Mouse (Mus musculus): ENCODE measurements around the gene Cyp4f18.
"Not testable (repeated sequence)": the region's sequence is repeated elsewhere in the genome, so short reads cannot be mapped to it uniquely, and the experiment has no call there.

Gene Cyp4f18

GRCm38 (mm10) chr8:72009473-72009872 is at the start of gene Cyp4f18:
Cyp4f18 (minus strand) TSS chr8:72009626.
- no peak for DNase-seq

GRCm38 (mm10) chr8:72057643-72058042 is 48.2 kb upstream of the Cyp4f18 start:
- DNase-seq: not testable (repeated sequence)

GRCm38 (mm10) chr8:72054633-72055032 is 45.2 kb upstream of the Cyp4f18 start:
- not testable (repeated sequence) for DNase-seq

- no peak for DNase-seq
These were observed 33.1 kb upstream of the Cyp4f18 start for GRCm38 (mm10) chr8:72042493-72042892.

GRCm38 (mm10) chr8:72040918-72041317 is 31.5 kb upstream of the Cyp4f18 start, which contains the start of gene Olfr372:
Olfr372 (plus strand) TSS chr8:72041218.
- not testable (repeated sequence) for DNase-seq

- DNase-seq: peak; percentile 34
These were observed 23.5 kb upstream of the Cyp4f18 start for GRCm38 (mm10) chr8:72032926-72033325.

GRCm38 (mm10) chr8:72024886-72025285 is 15.5 kb upstream of the Cyp4f18 start:
- peak; percentile 24 for DNase-seq

GRCm38 (mm10) chr8:72019816-72020215 is 10.4 kb upstream of the Cyp4f18 start:
- DNase-seq: no peak

GRCm38 (mm10) chr8:72019022-72019421 is 9.6 kb upstream of the Cyp4f18 start:
- peak; percentile 9 for DNase-seq

GRCm38 (mm10) chr8:72018141-72018540 is 8.7 kb upstream of the Cyp4f18 start:
- no peak for DNase-seq

GRCm38 (mm10) chr8:72017339-72017738 is 7.9 kb upstream of the Cyp4f18 start:
- not testable (repeated sequence) for DNase-seq

GRCm38 (mm10) chr8:72013506-72014228 is 4.2 kb upstream of the Cyp4f18 start:
- DNase-seq: not testable (repeated sequence)

GRCm38 (mm10) chr8:72008134-72008641 is 1.2 kb downstream of the Cyp4f18 start:
- DNase-seq: no peak

- DNase-seq: no peak
These were observed 2.7 kb downstream of the Cyp4f18 start for GRCm38 (mm10) chr8:72006763-72007162.

- DNase-seq: no peak
These were observed 3.5 kb downstream of the Cyp4f18 start for GRCm38 (mm10) chr8:72005912-72006311.

- no peak for DNase-seq
These were observed 6.5 kb downstream of the Cyp4f18 start for GRCm38 (mm10) chr8:72002942-72003341.

GRCm38 (mm10) chr8:72000223-72000622 is 9.2 kb downstream of the Cyp4f18 start:
- DNase-seq: no peak

GRCm38 (mm10) chr8:71999434-71999833 is 10.0 kb downstream of the Cyp4f18 start:
- no peak for DNase-seq

GRCm38 (mm10) chr8:71988867-71989599 is 20.4 kb downstream of the Cyp4f18 start:
- peak; percentile 8 for DNase-seq

GRCm38 (mm10) chr8:71988110-71988866 is 21.1 kb downstream of the Cyp4f18 start:
- DNase-seq: peak; percentile 57

GRCm38 (mm10) chr8:71984601-71985000 is 24.8 kb downstream of the Cyp4f18 start:
- no peak for DNase-seq

GRCm38 (mm10) chr8:71981456-71981855 is 28.0 kb downstream of the Cyp4f18 start:
- DNase-seq: no peak

- no peak for DNase-seq
These were observed 28.4 kb downstream of the Cyp4f18 start for GRCm38 (mm10) chr8:71981032-71981431.

Data from cerebellum, adult 11 months (tissue).